Mouse (Mus musculus) heart, postnatal 0 days (tissue): ENCODE measurements at regions not wholly inside any gene's neighbourhood (a gene's known extent, or its start where the extent isn't known, plus 50 kb on each side); places are given as distances from the start of the nearest gene placed in this dataset.

ENCODE experiments used
- CTCF ChIP-seq: IDR thresholded peaks from 2 replicates; pipeline ENCODE4 v1.5.1; 2016; ENCODE audit warnings: antibody characterized with exemption, control low read depth, low read depth
- EP300 ChIP-seq: IDR thresholded peaks from 2 replicates; pipeline ENCODE4 v1.6.1; 2016; ENCODE audit warnings: antibody characterized with exemption, low read depth

DNA sequence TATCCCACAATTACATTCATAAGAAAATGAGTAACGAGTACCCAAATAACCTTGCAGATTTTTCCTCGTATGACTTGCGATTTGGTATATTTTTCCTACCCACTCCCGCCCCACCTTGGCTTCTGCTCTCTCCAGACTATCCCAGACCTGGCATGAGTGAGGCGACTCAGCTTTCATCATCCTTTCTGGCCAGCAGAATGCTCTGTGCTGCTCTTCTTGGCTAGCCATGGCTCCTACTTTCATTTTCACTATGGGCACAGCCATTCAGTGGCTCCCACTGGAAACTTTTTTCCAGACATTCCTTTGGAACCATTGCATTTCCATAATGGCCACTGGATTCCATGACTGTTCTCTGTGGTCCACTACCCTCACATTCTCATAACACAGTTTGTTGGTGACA is 449.1 kb upstream of the Gm11114 start:
- TF ChIP-seq CTCF: no peak
- no peak for TF ChIP-seq EP300
